Mouse (Mus musculus) cerebellum, adult 2 months (tissue): Measurements from ENCODE around the gene B4galt7. TPM values are rescaled to one million over a fixed set of nuclear protein-coding genes. Genes with fewer than 3 reads are reported as not detected.
A peak's percentile ranks its signal among the peaks of the same experiment; 100 is the strongest.
"Not testable (repeated sequence)": the region's sequence is repeated elsewhere in the genome, so short reads cannot be mapped to it uniquely, and the experiment has no call there.

Source experiments
- DNase-seq, 2 experiments: peaks; one replicate each; pipeline ENCODE4 v3.0.0; 2021
- H3K27ac ChIP-seq: fragments of 200-500 bp; 2 replicates; pipeline ENCODE4 v1.5.1; 2012; ENCODE audit warnings: low read length, control low read depth, inconsistent platforms; ENCODE audit not compliant: insufficient read depth
- H3K27me3 ChIP-seq: fragments of 200-500 bp; 2 replicates; pipeline ENCODE4 v1.6.1; 2012; ENCODE audit warnings: inconsistent platforms, mild to moderate bottlenecking, low read length, moderate library complexity; ENCODE audit not compliant: control insufficient read depth, insufficient read depth
- H3K4me1 ChIP-seq: fragments of 200-500 bp; 2 replicates; pipeline ENCODE4 v1.6.1; 2011; ENCODE audit warnings: low read length; ENCODE audit not compliant: control insufficient read depth, insufficient read depth
- H3K4me3 ChIP-seq: fragments of 200-500 bp; replicated peaks from 2 replicates; pipeline ENCODE3; 2011; ENCODE audit warnings: mild to moderate bottlenecking, low read depth, low read length, control low read depth; ENCODE audit not compliant: insufficient read depth
- CTCF ChIP-seq: fragments of 200-500 bp; IDR thresholded peaks from 2 replicates; pipeline ENCODE4 v1.5.1; 2011; ENCODE audit warnings: low read depth, mild to moderate bottlenecking, control low read depth, low read length, moderate library complexity, borderline replicate concordance; ENCODE audit not compliant: insufficient read depth
- POLR2A ChIP-seq: fragments of 200-500 bp; IDR thresholded peaks from 2 replicates; pipeline ENCODE4 v1.6.1; 2011; ENCODE audit warnings: low read length, control low read depth, borderline replicate concordance; ENCODE audit not compliant: insufficient read depth
- WGBS: fragments of 180-500 bp; shearing (Covaris S2); methylation state at CpG from one replicate; pipeline ENCODE4 v1.1.7; 2018; 5-methylcytosine and 5-hydroxymethylcytosine counted together
- polyA plus RNA-seq: library from polyadenylated mRNA; depleted of rRNA; stranded (reverse); fragments of >200 nt; gene quantifications from 2 replicates; pipeline ENCODE4 v1.2.3, GENCODE M21; 2012; rRNA removed

B4galt7 gene
- 27.9 and 32.0 TPM in 2 replicates for polyA plus RNA-seq

DNA sequence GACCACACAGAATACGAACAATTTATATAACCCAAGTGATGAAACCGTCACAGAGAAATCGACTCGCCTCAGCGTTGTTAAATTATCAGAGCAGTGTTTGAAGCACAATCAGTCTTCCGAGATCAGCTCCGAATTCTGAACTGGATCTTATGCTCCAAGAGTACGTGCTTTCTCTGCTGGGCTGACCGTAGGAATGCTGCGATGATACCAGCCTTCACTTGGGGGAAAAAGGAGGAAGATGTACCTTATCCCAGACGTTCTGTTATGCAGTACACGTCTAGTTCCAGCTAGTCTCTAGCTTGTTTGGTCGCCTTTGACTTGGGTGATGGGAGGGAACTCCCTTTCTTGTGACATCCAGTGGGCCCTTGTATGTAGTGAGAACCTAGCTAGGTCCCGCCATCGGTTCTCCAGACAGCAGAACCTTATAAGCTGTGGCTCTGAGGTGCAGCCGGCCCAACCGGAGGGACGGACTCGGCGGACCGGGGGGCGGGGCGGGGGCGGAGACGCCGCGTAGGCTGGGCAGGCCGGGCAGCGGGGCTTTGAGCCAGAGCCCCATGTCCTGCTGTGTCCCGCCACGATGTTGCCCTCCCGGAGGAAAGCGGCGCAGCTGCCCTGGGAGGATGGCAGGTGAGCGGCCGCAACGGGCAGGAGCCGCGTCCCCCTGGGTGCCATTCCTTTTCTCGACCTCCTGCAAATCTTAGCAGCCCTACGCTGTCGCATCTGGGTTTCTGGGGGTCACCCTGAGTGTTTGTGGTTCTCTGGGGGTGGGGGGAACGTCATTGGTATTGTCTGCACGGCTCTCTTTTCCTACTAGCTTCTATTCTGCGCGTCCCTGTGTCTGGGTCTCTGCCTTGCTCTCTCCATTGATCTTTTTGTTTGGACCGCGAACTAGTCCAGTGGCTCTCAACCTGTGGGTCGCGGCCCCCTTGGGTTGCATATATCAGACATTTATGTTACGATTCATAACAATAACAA, at the start of gene B4galt7:
B4galt7 (plus strand) TSS at position 331 of the 975 bp plus-strand sequence.
- 8% methylated on average over 51 of the region's 51 CpGs for WGBS
- TF ChIP-seq POLR2A, result peak; percentile 71
- no peak for TF ChIP-seq CTCF
- Histone ChIP-seq H3K27me3 (no peaks in the 10 kb centered on the region), H3K4me3 (peak within 1 kb of the TSS; percentile 95), H3K4me1 (peaks cover 3% of the 10 kb centered on the region; the same call in 1 of the 2 replicates), H3K27ac (peak within 1 kb of the TSS; percentile 55)
- peak; percentile 87 to 91 for DNase-seq

DNA sequence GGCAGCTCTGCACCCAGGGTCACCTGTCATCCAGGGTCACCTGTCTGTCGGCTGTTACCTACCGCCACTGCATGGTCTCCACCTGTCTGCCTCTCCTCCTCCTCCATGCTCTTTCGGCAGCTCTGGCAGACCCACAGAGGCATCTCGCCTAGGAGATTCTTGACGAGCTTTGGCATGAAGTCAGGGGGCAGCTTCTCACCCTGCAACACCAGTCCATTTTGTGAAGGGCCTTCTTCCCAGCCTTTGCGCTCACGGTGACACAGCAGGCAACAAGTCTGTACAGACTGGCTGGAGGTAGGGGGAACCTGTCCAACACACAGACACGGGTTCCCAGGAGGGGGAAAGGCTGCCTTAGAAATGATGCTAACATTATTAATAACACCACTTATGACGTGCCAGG, 43.8 kb upstream of the B4galt7 start:
- TF ChIP-seq CTCF, result no peak
- TF ChIP-seq POLR2A, result no peak
- no peaks in the 10 kb centered on the region for H3K27me3 ChIP-seq
- H3K4me3 ChIP-seq, result no peak overlapping the region
- 51% methylated on average over 9 of the region's 9 CpGs for WGBS
- H3K4me1 ChIP-seq, result peaks cover 6% of the 10 kb centered on the region; the same call in 1 of the 2 replicates
- no peak overlapping the region for H3K27ac ChIP-seq
- no peak for DNase-seq

DNA sequence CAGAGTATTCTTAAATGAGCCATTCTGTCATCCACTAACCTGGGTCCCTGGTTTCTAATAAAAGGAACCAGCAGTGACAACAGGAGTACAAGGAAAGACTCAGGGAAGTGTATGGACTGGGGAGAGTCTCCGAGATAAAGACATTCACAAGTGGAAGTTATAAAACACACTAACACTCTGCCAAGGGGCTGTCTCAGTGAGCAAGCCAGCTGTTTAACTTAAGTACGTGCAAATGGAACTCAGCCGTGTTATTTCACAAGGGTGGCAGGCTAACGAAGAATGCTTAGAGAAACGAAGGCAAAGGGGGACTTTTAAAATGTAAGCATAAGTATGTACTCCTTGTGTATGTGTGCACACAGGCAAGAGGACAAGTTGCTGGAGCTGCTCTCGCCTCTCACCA, 42.2 kb upstream of the B4galt7 start:
- no peak for TF ChIP-seq CTCF
- no peak for TF ChIP-seq POLR2A
- Histone ChIP-seq H3K4me1 (peaks cover 6% of the 10 kb centered on the region; the same call in 1 of the 2 replicates), H3K27me3 (no peaks in the 10 kb centered on the region), H3K4me3 (no peak overlapping the region), H3K27ac (no peak overlapping the region)
- 75% methylated on average over 6 of the region's 6 CpGs for WGBS
- no peak for DNase-seq

DNA sequence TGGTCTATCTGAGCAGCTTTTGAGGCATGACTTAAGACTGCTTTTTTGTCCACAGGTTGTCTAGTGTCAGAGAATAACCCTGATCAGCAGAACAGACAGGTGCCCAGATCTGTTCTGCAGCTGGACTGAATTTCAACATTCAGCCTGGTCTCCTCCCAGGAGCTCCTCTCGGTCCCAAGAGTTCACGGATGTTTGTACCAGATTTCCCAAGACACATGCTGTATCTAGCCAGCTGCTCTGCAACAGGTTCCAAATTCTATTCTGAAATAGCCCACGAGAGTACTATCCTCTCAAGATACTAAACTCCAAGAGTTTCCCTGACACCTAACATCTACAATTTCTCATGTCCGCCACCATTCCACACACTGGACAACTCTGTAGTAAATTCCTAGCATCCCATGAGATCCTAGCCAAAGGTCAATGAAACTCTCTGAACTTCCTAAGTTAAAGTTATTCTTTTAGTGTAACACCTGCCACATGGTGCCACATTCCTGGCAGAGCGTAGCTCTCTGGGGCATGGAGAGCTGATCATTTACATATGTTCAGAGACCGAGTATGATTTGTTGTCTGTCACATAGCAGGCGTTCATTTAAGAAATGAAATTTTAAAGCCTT, 36.3 kb upstream of the B4galt7 start:
- Histone ChIP-seq H3K4me1 (peaks cover 7% of the 10 kb centered on the region), H3K27me3 (no peaks in the 10 kb centered on the region), H3K4me3 (no peak overlapping the region), H3K27ac (no peak overlapping the region)
- no peak for TF ChIP-seq CTCF
- TF ChIP-seq POLR2A, result no peak
- 32% methylated on average over 7 of the region's 7 CpGs for WGBS
- no peak for DNase-seq

- H3K27me3 ChIP-seq, result no peaks in the 10 kb centered on the region
- no peak overlapping the region for H3K27ac ChIP-seq
- H3K4me3 ChIP-seq, result no peak overlapping the region
- WGBS, result 67% methylated on average over 6 of the region's 6 CpGs
- TF ChIP-seq CTCF, result no peak
- TF ChIP-seq POLR2A, result no peak
- no peak for DNase-seq
- H3K4me1 ChIP-seq, result peaks cover 14% of the 10 kb centered on the region
Measured at GRCm38 (mm10) chr13:55567001-55567400, 32.7 kb upstream of the B4galt7 start.

DNA sequence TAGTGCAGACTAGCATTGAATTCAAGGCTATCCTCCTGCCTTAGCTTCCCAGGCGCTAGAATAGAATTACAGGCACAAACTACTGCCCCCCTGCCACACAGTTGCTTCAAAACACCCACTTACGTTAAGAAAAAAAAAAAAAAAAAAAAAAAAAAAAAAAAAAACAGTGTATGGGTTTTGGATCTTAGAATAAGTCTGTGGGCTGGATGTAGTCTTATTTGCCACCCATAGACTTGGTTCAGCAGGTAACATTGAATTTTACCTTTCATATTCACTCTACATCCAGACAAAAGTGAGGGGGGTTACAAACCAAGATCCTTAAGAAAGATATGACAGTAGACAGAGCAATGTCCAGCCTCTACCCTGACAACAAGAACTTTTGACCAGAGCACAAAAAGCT, 31.7 kb upstream of the B4galt7 start:
- no peak overlapping the region for H3K4me3 ChIP-seq
- peaks cover 16% of the 10 kb centered on the region for H3K4me1 ChIP-seq
- 77% methylated on average over 2 of the region's 2 CpGs for WGBS
- H3K27me3 ChIP-seq, result no peaks in the 10 kb centered on the region
- TF ChIP-seq POLR2A, result no peak
- TF ChIP-seq CTCF, result no peak
- DNase-seq, result no peak
- no peak overlapping the region for H3K27ac ChIP-seq

- not testable (repeated sequence) for H3K27me3 ChIP-seq, DNase-seq
- WGBS, result 87% methylated on average over 4 of the region's 4 CpGs
Measured at GRCm38 (mm10) chr13:55568524-55568923, 31.2 kb upstream of the B4galt7 start.

More at GRCm38 (mm10) chr13:55568524-55568923, 31.2 kb upstream of the B4galt7 start:
- H3K4me3 ChIP-seq, H3K27ac ChIP-seq: not testable (repeated sequence)
- peaks cover 16% of the 10 kb centered on the region for H3K4me1 ChIP-seq
